Mouse (Mus musculus) cerebral cortex, adult 2 months (tissue): ENCODE results near the gene Vmn2r31.

Source experiments
- WGBS: fragments of 180-500 bp; shearing (Covaris S2); methylation state at CpG from one replicate; pipeline ENCODE4 v1.1.7; 2018; 5-methylcytosine and 5-hydroxymethylcytosine counted together

Vmn2r31 gene

GRCm38 (mm10) chr7:7399603-7400002, at the start of gene Vmn2r31:
Vmn2r31 (minus strand) TSS chr7:7399703.

GRCm38 (mm10) chr7:7374431-7374830, 25.1 kb downstream of the Vmn2r31 start, which contains the start of gene Gm45783:
Gm45783 (minus strand) TSS chr7:7374573.
- WGBS = 59% methylated on average over 12 of the region's 12 CpGs

- WGBS = 50% methylated on average over 1 of the region's 1 CpGs
Measured at GRCm38 (mm10) chr7:7337509-7337908, 62.0 kb downstream of the Vmn2r31 start, which contains the start of gene Vmn2r30. Vmn2r30 (minus strand) TSS chr7:7337609.
